Mouse (Mus musculus) lung, adult 18-20 months (tissue): ENCODE results near the gene Magi1.

Experiments used
- DNase-seq, 2 experiments: peaks; one replicate each; pipeline ENCODE4 v3.0.0; 2022; ENCODE audit warnings: mixed read lengths in 2 of 2

Magi1 gene

GRCm38 (mm10) chr6:94155996-94156395 is 127.7 kb downstream of the Magi1 start:
- no peak for DNase-seq

GRCm38 (mm10) chr6:94154854-94155601 is 128.7 kb downstream of the Magi1 start:
- DNase-seq: no peak

- no peak for DNase-seq
Measured at GRCm38 (mm10) chr6:94152881-94153280, 130.8 kb downstream of the Magi1 start.

GRCm38 (mm10) chr6:94150876-94151275 is 132.8 kb downstream of the Magi1 start:
- DNase-seq: no peak

- no peak for DNase-seq
Measured at GRCm38 (mm10) chr6:94149800-94150199, 133.9 kb downstream of the Magi1 start.

GRCm38 (mm10) chr6:94146206-94146493 is 137.6 kb downstream of the Magi1 start:
- DNase-seq: no peak

- peak in 1 of 2 experiments; percentile 14 for DNase-seq
Measured at GRCm38 (mm10) chr6:94145430-94146205, 138.1 kb downstream of the Magi1 start.

- no peak for DNase-seq
Measured at GRCm38 (mm10) chr6:94142493-94142892, 141.2 kb downstream of the Magi1 start.

GRCm38 (mm10) chr6:94141496-94141895 is 142.2 kb downstream of the Magi1 start:
- DNase-seq: no peak

- no peak for DNase-seq
Measured at GRCm38 (mm10) chr6:94139952-94140414, 143.7 kb downstream of the Magi1 start.

- no peak for DNase-seq
Measured at GRCm38 (mm10) chr6:94136693-94137092, 147.0 kb downstream of the Magi1 start.

- DNase-seq: no peak
Measured at GRCm38 (mm10) chr6:94134159-94134558, 149.6 kb downstream of the Magi1 start.

GRCm38 (mm10) chr6:94131999-94132398 is 151.7 kb downstream of the Magi1 start:
- no peak for DNase-seq

GRCm38 (mm10) chr6:94130389-94130788 is 153.3 kb downstream of the Magi1 start:
- peak; percentile 29 to 43 for DNase-seq

GRCm38 (mm10) chr6:94126763-94127162 is 157.0 kb downstream of the Magi1 start:
- DNase-seq: peak in 1 of 2 experiments; percentile 16

- DNase-seq: no peak
Measured at GRCm38 (mm10) chr6:94125144-94125543, 158.6 kb downstream of the Magi1 start.

GRCm38 (mm10) chr6:94124279-94124678 is 159.4 kb downstream of the Magi1 start:
- no peak for DNase-seq

- no peak for DNase-seq
Measured at GRCm38 (mm10) chr6:94122566-94123150, 161.1 kb downstream of the Magi1 start.

- no peak for DNase-seq
Measured at GRCm38 (mm10) chr6:94121488-94121887, 162.2 kb downstream of the Magi1 start.

- DNase-seq: no peak
Measured at GRCm38 (mm10) chr6:94116434-94117432, 167.0 kb downstream of the Magi1 start.

- no peak for DNase-seq
Measured at GRCm38 (mm10) chr6:94111833-94112232, 171.9 kb downstream of the Magi1 start.

GRCm38 (mm10) chr6:94107401-94108107 is 176.2 kb downstream of the Magi1 start:
- peak; percentile 42 to 62 for DNase-seq
